Mouse (Mus musculus) gastrocnemius, postnatal 14 days (tissue): ENCODE results near the gene Defb30. TPM values are rescaled to one million over a fixed set of nuclear protein-coding genes. Genes with fewer than 3 reads are reported as not detected.

Experiments
- total RNA-seq, 2 experiments: library from RNA; stranded (reverse); gene quantifications; 2 replicates each; pipeline ENCODE4 v1.2.3; 2021

The Defb30 gene
- total RNA-seq, 2 experiments from 2014 or later = not detected

Other genes starting within 250 kb of the Defb30 start
- gene Wdfy2, start 212.3 kb downstream of the Defb30 start, total RNA-seq = 1 to 10 TPM; 7.4 to 7.8 TPM
- gene Defb48, start 65.5 kb downstream of the Defb30 start, total RNA-seq = not detected
- gene Defb47, start 51.9 kb downstream of the Defb30 start, total RNA-seq = not detected
- gene Defb43, start 38.2 kb downstream of the Defb30 start, total RNA-seq = not detected
- gene Defb42, start 3.0 kb downstream of the Defb30 start, total RNA-seq = not detected